Mouse (Mus musculus): ENCODE results near the gene a. TPM values are rescaled to one million over a fixed set of nuclear protein-coding genes. Genes with fewer than 3 reads are reported as not detected.

Gene a
- polyA plus RNA-seq, 1 experiment from 2014 or later, result 9.4 TPM

GRCm38 (mm10) chr2:154764828-154765497 is 26.2 kb upstream of the a start:
- no peak overlapping the region for H3K4me3 ChIP-seq
- H3K4me1 ChIP-seq, result no peaks in the 10 kb centered on the region
- H3K9ac ChIP-seq, result no peak overlapping the region
- H3K4me2 ChIP-seq (replicated peaks), result no peak overlapping the region
- H3K9me3 ChIP-seq, result no peaks in the 10 kb centered on the region
- no peak overlapping the region for H3K27ac ChIP-seq
- ATAC-seq (ENCODE audit: insufficient number of reproducible peaks, insufficient read depth, low FRiP score, low TSS enrichment), result no peak
- 84% methylated on average over 9 of the region's 9 CpGs for WGBS
- H3K27me3 ChIP-seq, result no peaks in the 10 kb centered on the region
- H3K36me3 ChIP-seq, result no peaks in the 10 kb centered on the region

- Histone ChIP-seq H3K4me2 (replicated peaks) (no peak overlapping the region), H3K27me3 (no peaks in the 10 kb centered on the region), H3K9ac (no peak overlapping the region), H3K9me3 (no peaks in the 10 kb centered on the region), H3K4me1 (no peaks in the 10 kb centered on the region), H3K4me3 (no peak overlapping the region), H3K27ac (no peak overlapping the region), H3K36me3 (no peaks in the 10 kb centered on the region)
- ATAC-seq (ENCODE audit: insufficient number of reproducible peaks, insufficient read depth, low FRiP score, low TSS enrichment), result no peak
- WGBS, result 83% methylated on average over 8 of the region's 8 CpGs
Measured at GRCm38 (mm10) chr2:154765554-154766008, 25.6 kb upstream of the a start.

GRCm38 (mm10) chr2:154767051-154767450 is 24.2 kb upstream of the a start:
- Histone ChIP-seq H3K9ac (no peak overlapping the region), H3K36me3 (no peaks in the 10 kb centered on the region), H3K4me3 (no peak overlapping the region), H3K27ac (no peak overlapping the region), H3K9me3 (no peaks in the 10 kb centered on the region), H3K4me1 (no peaks in the 10 kb centered on the region), H3K27me3 (no peaks in the 10 kb centered on the region), H3K4me2 (replicated peaks) (no peak overlapping the region)
- 92% methylated on average over 6 of the region's 6 CpGs for WGBS
- ATAC-seq (ENCODE audit: insufficient number of reproducible peaks, insufficient read depth, low FRiP score, low TSS enrichment), result no peak

GRCm38 (mm10) chr2:154769930-154770329 is 21.3 kb upstream of the a start, which contains the start of gene Gm14214:
Gene Gm14214 (minus strand): TSS chr2:154770030.
- no peak for ATAC-seq (ENCODE audit: insufficient number of reproducible peaks, insufficient read depth, low FRiP score, low TSS enrichment)
- Histone ChIP-seq H3K27ac (no peak within 1 kb of the TSS), H3K36me3 (no peaks in the 10 kb centered on the region), H3K4me3 (no peak within 1 kb of the TSS), H3K9ac (no peak within 1 kb of the TSS), H3K4me2 (replicated peaks) (no peak within 1 kb of the TSS), H3K4me1 (no peaks in the 10 kb centered on the region), H3K27me3 (no peaks in the 10 kb centered on the region), H3K9me3 (no peaks in the 10 kb centered on the region)

GRCm38 (mm10) chr2:154771604-154772003 is 19.6 kb upstream of the a start:
- no peaks in the 10 kb centered on the region for H3K9me3 ChIP-seq
- no peak overlapping the region for H3K9ac ChIP-seq
- H3K36me3 ChIP-seq, result no peaks in the 10 kb centered on the region
- no peak overlapping the region for H3K27ac ChIP-seq
- no peak for ATAC-seq (ENCODE audit: insufficient number of reproducible peaks, insufficient read depth, low FRiP score, low TSS enrichment)
- 84% methylated on average over 8 of the region's 8 CpGs for WGBS
- no peak overlapping the region for H3K4me3 ChIP-seq
- H3K4me1 ChIP-seq, result no peaks in the 10 kb centered on the region
- no peak overlapping the region for H3K4me2 ChIP-seq (replicated peaks)
- no peaks in the 10 kb centered on the region for H3K27me3 ChIP-seq

- Histone ChIP-seq H3K4me2 (replicated peaks) (no peak overlapping the region), H3K9ac (no peak overlapping the region), H3K27ac (no peak overlapping the region), H3K4me1 (no peaks in the 10 kb centered on the region), H3K36me3 (no peaks in the 10 kb centered on the region), H3K4me3 (no peak overlapping the region), H3K9me3 (no peaks in the 10 kb centered on the region), H3K27me3 (no peaks in the 10 kb centered on the region)
- ATAC-seq (ENCODE audit: insufficient number of reproducible peaks, insufficient read depth, low FRiP score, low TSS enrichment), result no peak
- 79% methylated on average over 1 of the region's 1 CpGs for WGBS
Measured at GRCm38 (mm10) chr2:154774032-154774431, 17.2 kb upstream of the a start.

GRCm38 (mm10) chr2:154776496-154776895 is 14.7 kb upstream of the a start:
- no peaks in the 10 kb centered on the region for H3K27me3 ChIP-seq
- ATAC-seq (ENCODE audit: insufficient number of reproducible peaks, insufficient read depth, low FRiP score, low TSS enrichment), result no peak
- H3K9me3 ChIP-seq, result no peaks in the 10 kb centered on the region
- WGBS, result 70% methylated on average over 7 of the region's 7 CpGs
- no peaks in the 10 kb centered on the region for H3K4me1 ChIP-seq
- H3K4me3 ChIP-seq, result no peak overlapping the region
- no peak overlapping the region for H3K4me2 ChIP-seq (replicated peaks)
- no peak overlapping the region for H3K27ac ChIP-seq
- no peak overlapping the region for H3K9ac ChIP-seq
- no peaks in the 10 kb centered on the region for H3K36me3 ChIP-seq

GRCm38 (mm10) chr2:154779648-154780047 is 11.6 kb upstream of the a start:
- Histone ChIP-seq H3K4me2 (replicated peaks) (no peak overlapping the region), H3K27me3 (no peaks in the 10 kb centered on the region), H3K36me3 (no peaks in the 10 kb centered on the region), H3K9ac (no peak overlapping the region), H3K4me1 (peaks cover 8% of the 10 kb centered on the region; the same call in 1 of the 2 replicates), H3K4me3 (no peak overlapping the region), H3K27ac (no peak overlapping the region), H3K9me3 (no peaks in the 10 kb centered on the region)
- no peak for ATAC-seq (ENCODE audit: insufficient number of reproducible peaks, insufficient read depth, low FRiP score, low TSS enrichment)
- 43% methylated on average over 3 of the region's 3 CpGs for WGBS

GRCm38 (mm10) chr2:154782361-154782760 is 8.8 kb upstream of the a start:
- 63% methylated on average over 4 of the region's 4 CpGs for WGBS

GRCm38 (mm10) chr2:154782856-154783650 is 8.1 kb upstream of the a start:
- WGBS, result 75% methylated on average over 17 of the region's 17 CpGs
- no peak overlapping the region for H3K4me3 ChIP-seq
- H3K4me1 ChIP-seq, result peaks cover 9% of the 10 kb centered on the region; the same call in 1 of the 2 replicates
- no peaks in the 10 kb centered on the region for H3K9me3 ChIP-seq
- H3K36me3 ChIP-seq, result no peaks in the 10 kb centered on the region
- H3K27me3 ChIP-seq, result no peaks in the 10 kb centered on the region
- H3K27ac ChIP-seq, result no peak overlapping the region
- no peak for ATAC-seq (ENCODE audit: insufficient number of reproducible peaks, insufficient read depth, low FRiP score, low TSS enrichment)
- no peak overlapping the region for H3K4me2 ChIP-seq (replicated peaks)
- H3K9ac ChIP-seq, result no peak overlapping the region

More at GRCm38 (mm10) chr2:154782361-154782760, 8.8 kb upstream of the a start:
- H3K27ac ChIP-seq, result no peak overlapping the region
- H3K4me2 ChIP-seq (replicated peaks), result no peak overlapping the region
- no peaks in the 10 kb centered on the region for H3K27me3 ChIP-seq
- no peak overlapping the region for H3K9ac ChIP-seq
- H3K36me3 ChIP-seq, result no peaks in the 10 kb centered on the region
- ATAC-seq (ENCODE audit: insufficient number of reproducible peaks, insufficient read depth, low FRiP score, low TSS enrichment), result no peak
- H3K4me1 ChIP-seq, result peaks cover 9% of the 10 kb centered on the region; the same call in 1 of the 2 replicates
- H3K4me3 ChIP-seq, result no peak overlapping the region
- no peaks in the 10 kb centered on the region for H3K9me3 ChIP-seq

GRCm38 (mm10) chr2:154785284-154785683 is 5.9 kb upstream of the a start:
- no peak for ATAC-seq (ENCODE audit: insufficient number of reproducible peaks, insufficient read depth, low FRiP score, low TSS enrichment)
- H3K4me3 ChIP-seq, result no peak overlapping the region
- no peak overlapping the region for H3K27ac ChIP-seq
- H3K4me1 ChIP-seq, result peaks cover 14% of the 10 kb centered on the region; the same call in 1 of the 2 replicates
- H3K27me3 ChIP-seq, result no peaks in the 10 kb centered on the region
- no peaks in the 10 kb centered on the region for H3K36me3 ChIP-seq
- H3K9me3 ChIP-seq, result no peaks in the 10 kb centered on the region
- no peak overlapping the region for H3K9ac ChIP-seq
- WGBS, result 41% methylated on average over 3 of the region's 3 CpGs
- no peak overlapping the region for H3K4me2 ChIP-seq (replicated peaks)

GRCm38 (mm10) chr2:154786187-154786586 is 5.0 kb upstream of the a start:
- ATAC-seq (ENCODE audit: insufficient number of reproducible peaks, insufficient read depth, low FRiP score, low TSS enrichment), result no peak
- no peak overlapping the region for H3K27ac ChIP-seq
- no peak overlapping the region for H3K4me2 ChIP-seq (replicated peaks)
- no peak overlapping the region for H3K4me3 ChIP-seq
- H3K4me1 ChIP-seq, result peaks cover 14% of the 10 kb centered on the region; the same call in 1 of the 2 replicates
- no peak overlapping the region for H3K9ac ChIP-seq
- H3K9me3 ChIP-seq, result no peaks in the 10 kb centered on the region
- no peaks in the 10 kb centered on the region for H3K27me3 ChIP-seq
- H3K36me3 ChIP-seq, result no peaks in the 10 kb centered on the region
- 50% methylated on average over 3 of the region's 3 CpGs for WGBS
